Mouse (Mus musculus) liver, embryonic 11.5 days (tissue): Measurements from ENCODE around the gene Gcnt2. TPM values are rescaled to one million over a fixed set of nuclear protein-coding genes. Genes with fewer than 3 reads are reported as not detected.
A peak's percentile ranks its signal among the peaks of the same experiment; 100 is the strongest.
"Not testable (repeated sequence)": the region's sequence is repeated elsewhere in the genome, so short reads cannot be mapped to it uniquely, and the experiment has no call there.

Experiments
- ATAC-seq: fragments of 200-750 bp; cut with Nextera tagmentation; replicated peaks from 2 replicates; pipeline ENCODE4 v1.8.0; 2017; ENCODE audit warnings: moderate number of reproducible peaks, mild to moderate bottlenecking, moderate TSS enrichment, moderate library complexity; ENCODE audit not compliant: low FRiP score
- DNase-seq: peaks from one replicate; pipeline ENCODE4 v3.0.0-alpha.2; 2017; ENCODE audit warnings: low spot score
- H3K27ac ChIP-seq: fragments of 300-500 bp; sonication (generic); 2 replicates; pipeline ENCODE4 v1.5.1; 2014; ENCODE audit warnings: mild to moderate bottlenecking, low read depth, low read length, control low read depth
- H3K27me3 ChIP-seq: fragments of 300-500 bp; sonication (generic); replicated peaks from 2 replicates; pipeline ENCODE4 v1.6.1; 2014; ENCODE audit warnings: low read length, mixed read lengths; ENCODE audit not compliant: control insufficient read depth, insufficient read depth
- H3K36me3 ChIP-seq: fragments of 300-500 bp; sonication (generic); 2 replicates; pipeline ENCODE4 v1.6.1; 2014; ENCODE audit warnings: mild to moderate bottlenecking, low read length, moderate library complexity, mixed read lengths; ENCODE audit not compliant: control insufficient read depth, insufficient read depth
- H3K4me1 ChIP-seq: fragments of 300-500 bp; sonication (generic); replicated peaks from 2 replicates; pipeline ENCODE4 v1.6.1; 2014; ENCODE audit warnings: low read length, mixed read lengths; ENCODE audit not compliant: control insufficient read depth, insufficient read depth
- H3K4me2 ChIP-seq: fragments of 300-500 bp; sonication (generic); 2 replicates; pipeline ENCODE4 v1.6.1; 2014; ENCODE audit warnings: mild to moderate bottlenecking, control low read depth, moderate library complexity
- H3K4me3 ChIP-seq: fragments of 300-500 bp; sonication (generic); 2 replicates; pipeline ENCODE4 v1.5.1; 2014; ENCODE audit warnings: low read depth, low read length, control low read depth
- H3K9ac ChIP-seq: fragments of 300-500 bp; sonication (generic); 2 replicates; pipeline ENCODE4 v1.6.1; 2014; ENCODE audit warnings: low read depth, low read length, control low read depth
- H3K9me3 ChIP-seq: fragments of 300-500 bp; sonication (generic); 2 replicates; pipeline ENCODE4 v1.6.1; 2016; ENCODE audit warnings: low read length, inconsistent platforms, mixed read lengths; ENCODE audit not compliant: control insufficient read depth
- WGBS: fragments of 180-500 bp; shearing (Covaris S2); extraction: QIAGEN DNeasy Blood & Tissue Kit; methylation state at CpG from one replicate; pipeline ENCODE4 v1.1.7; 2014; 5-methylcytosine and 5-hydroxymethylcytosine counted together
- polyA plus RNA-seq: library from polyadenylated mRNA; unstranded; fragments of >200 nt; fragmentation: Nextera tagmentation; extraction: Ambion mirVana; gene quantifications from 2 replicates; pipeline ENCODE4 v1.2.1, GENCODE M21; 2014

Gene Gcnt2
- polyA plus RNA-seq, 1 experiment from 2014 or later, result 2.1 TPM

DNA sequence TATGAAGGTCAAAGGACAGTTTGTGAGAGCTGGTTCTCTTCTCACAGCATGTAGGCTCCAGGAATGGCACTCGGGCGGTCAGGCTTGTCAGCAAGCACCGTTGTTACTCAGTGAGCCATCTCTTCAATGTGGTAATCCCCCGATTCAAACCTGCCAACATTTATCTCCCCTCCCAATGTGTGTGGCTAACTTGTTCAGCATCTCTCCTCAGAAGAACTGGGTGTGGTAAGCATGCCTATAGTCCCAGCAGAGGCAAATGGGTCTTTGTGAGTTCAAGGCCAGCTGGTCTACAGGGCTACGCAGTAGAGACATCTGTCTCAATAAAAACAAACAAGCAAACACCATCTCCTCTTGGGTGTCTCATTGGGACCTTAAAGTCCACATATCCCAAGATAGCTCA lies 113.4 kb downstream of the Gcnt2 start:
- 87% methylated on average over 5 of the region's 5 CpGs for WGBS
- Histone ChIP-seq H3K27ac (no peak overlapping the region), H3K27me3 (no peaks in the 10 kb centered on the region), H3K4me2 (no peak overlapping the region), H3K4me1 (no peaks in the 10 kb centered on the region), H3K36me3 (no peaks in the 10 kb centered on the region), H3K9ac (no peak overlapping the region), H3K4me3 (no peak overlapping the region), H3K9me3 (no peaks in the 10 kb centered on the region)
- DNase-seq (no peak), ATAC-seq (no peak)

DNA sequence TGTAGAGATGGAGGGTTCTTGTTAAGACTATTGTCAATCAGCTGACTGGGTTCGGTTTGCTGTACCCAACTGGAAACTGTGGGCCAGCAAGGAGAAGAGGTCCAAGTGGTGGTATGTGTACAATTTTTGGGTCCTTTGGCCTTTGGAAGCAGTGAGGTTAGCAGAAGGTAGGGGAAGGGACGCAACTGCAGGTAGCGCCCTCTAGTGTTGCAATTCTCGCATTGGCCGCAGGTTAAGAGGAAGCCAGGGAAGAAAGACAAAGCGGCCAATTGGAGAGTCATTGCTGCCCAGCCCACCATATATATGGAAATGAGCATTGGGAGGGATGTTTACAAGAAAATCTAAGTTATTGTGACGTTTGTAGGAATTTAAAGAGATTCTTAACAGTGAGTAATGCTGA lies 118.1 kb downstream of the Gcnt2 start:
- H3K27ac ChIP-seq, result no peak overlapping the region
- H3K4me1 ChIP-seq, result no peaks in the 10 kb centered on the region
- 13% methylated on average over 7 of the region's 7 CpGs for WGBS
- no peaks in the 10 kb centered on the region for H3K9me3 ChIP-seq
- no peaks in the 10 kb centered on the region for H3K27me3 ChIP-seq
- no peak overlapping the region for H3K4me3 ChIP-seq
- no peaks in the 10 kb centered on the region for H3K36me3 ChIP-seq
- no peak overlapping the region for H3K9ac ChIP-seq
- ATAC-seq (no peak), DNase-seq (no peak)
- no peak overlapping the region for H3K4me2 ChIP-seq

- H3K4me2 ChIP-seq, result no peak overlapping the region
- H3K9me3 ChIP-seq, result no peaks in the 10 kb centered on the region
- ATAC-seq, result no peak
- H3K27ac ChIP-seq, result no peak overlapping the region
- no peak overlapping the region for H3K4me3 ChIP-seq
- DNase-seq, result no peak
- WGBS, result 58% methylated on average over 4 of the region's 4 CpGs
- H3K27me3 ChIP-seq, result no peaks in the 10 kb centered on the region
- no peak overlapping the region for H3K9ac ChIP-seq
- no peaks in the 10 kb centered on the region for H3K36me3 ChIP-seq
- no peaks in the 10 kb centered on the region; the same call in 1 of the 2 replicates for H3K4me1 ChIP-seq
Measured at GRCm38 (mm10) chr13:40978652-40979051, 119.1 kb downstream of the Gcnt2 start.

DNA sequence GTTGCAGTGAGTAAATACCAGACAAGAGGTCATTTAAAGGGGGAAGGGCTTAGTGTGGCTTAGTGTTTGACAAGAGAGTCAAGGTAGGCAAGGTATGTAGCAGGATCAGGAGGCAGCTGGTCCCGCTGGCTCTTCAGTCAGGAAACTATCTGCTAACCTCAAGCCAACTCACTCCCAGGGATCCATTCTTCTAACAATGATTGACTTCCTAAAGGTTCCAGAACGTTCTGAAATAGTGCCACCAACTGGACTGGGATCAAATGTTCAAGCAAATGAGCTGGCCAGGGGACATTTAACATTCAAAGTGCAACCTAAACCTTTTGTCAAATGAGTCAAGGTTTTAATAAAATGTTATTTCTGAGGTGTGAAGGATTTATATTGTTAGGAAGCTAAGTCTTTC lies 119.8 kb downstream of the Gcnt2 start:
- DNase-seq, result no peak
- Histone ChIP-seq H3K9ac (no peak overlapping the region), H3K4me3 (no peak overlapping the region), H3K4me1 (no peaks in the 10 kb centered on the region; the same call in 1 of the 2 replicates), H3K36me3 (no peaks in the 10 kb centered on the region), H3K9me3 (no peaks in the 10 kb centered on the region), H3K27me3 (no peaks in the 10 kb centered on the region), H3K4me2 (no peak overlapping the region), H3K27ac (no peak overlapping the region)
- ATAC-seq, result no peak
- 44% methylated on average over 2 of the region's 2 CpGs for WGBS

- WGBS, result 76% methylated on average over 1 of the region's 1 CpGs
- DNase-seq, result no peak
- Histone ChIP-seq H3K4me2 (no peak overlapping the region), H3K36me3 (no peaks in the 10 kb centered on the region), H3K9ac (no peak overlapping the region), H3K4me1 (no peaks in the 10 kb centered on the region; the same call in 1 of the 2 replicates), H3K4me3 (no peak overlapping the region), H3K27me3 (no peaks in the 10 kb centered on the region), H3K9me3 (no peaks in the 10 kb centered on the region), H3K27ac (no peak overlapping the region)
- ATAC-seq, result no peak
Measured at GRCm38 (mm10) chr13:40982759-40983158, 123.2 kb downstream of the Gcnt2 start.

GRCm38 (mm10) chr13:40986081-40986480 lies 126.5 kb downstream of the Gcnt2 start:
- no peaks in the 10 kb centered on the region for H3K9me3 ChIP-seq
- no peak overlapping the region for H3K27ac ChIP-seq
- DNase-seq (no peak), ATAC-seq (no peak)
- no peak overlapping the region for H3K4me3 ChIP-seq
- H3K4me2 ChIP-seq, result no peak overlapping the region
- 90% methylated on average over 5 of the region's 5 CpGs for WGBS
- no peaks in the 10 kb centered on the region for H3K36me3 ChIP-seq
- H3K27me3 ChIP-seq, result no peaks in the 10 kb centered on the region
- H3K9ac ChIP-seq, result no peak overlapping the region
- H3K4me1 ChIP-seq, result no peaks in the 10 kb centered on the region; the same call in 1 of the 2 replicates

GRCm38 (mm10) chr13:40987608-40988303 lies 128.2 kb downstream of the Gcnt2 start:
- not testable (repeated sequence) for H3K9ac ChIP-seq, H3K27ac ChIP-seq, H3K4me1 ChIP-seq, H3K4me2 ChIP-seq, H3K4me3 ChIP-seq, H3K36me3 ChIP-seq, H3K27me3 ChIP-seq, H3K9me3 ChIP-seq, DNase-seq
- peak; percentile 66; the same call in 1 of the 2 replicates for ATAC-seq
- WGBS, result 39% methylated on average over 4 of the region's 4 CpGs

- Histone ChIP-seq H3K4me3 (no peak overlapping the region), H3K4me2 (no peak overlapping the region), H3K9me3 (no peaks in the 10 kb centered on the region), H3K27ac (no peak overlapping the region), H3K4me1 (no peaks in the 10 kb centered on the region; the same call in 1 of the 2 replicates), H3K36me3 (no peaks in the 10 kb centered on the region), H3K27me3 (no peaks in the 10 kb centered on the region), H3K9ac (no peak overlapping the region)
- WGBS, result 59% methylated on average over 2 of the region's 2 CpGs
- ATAC-seq, result no peak
- DNase-seq, result no peak
Measured at GRCm38 (mm10) chr13:40988418-40988817, 128.9 kb downstream of the Gcnt2 start.
